Mouse (Mus musculus) heart, adult 2 months (tissue): Measurements from ENCODE around the gene Stk32c.

Source experiments
- CTCF ChIP-seq: fragments of 200-600 bp; IDR thresholded peaks from 2 replicates; pipeline ENCODE4 v1.8.1; 2022; ENCODE audit warnings: antibody characterized with exemption, mild to moderate bottlenecking, moderate library complexity
- EP300 ChIP-seq: fragments of 200-500 bp; IDR thresholded peaks from 2 replicates; pipeline ENCODE4 v1.6.1; 2011; ENCODE audit warnings: low read depth, low read length, control low read depth; ENCODE audit not compliant: insufficient read depth
- POLR2A ChIP-seq: fragments of 200-500 bp; IDR thresholded peaks from 2 replicates; pipeline ENCODE4 v1.6.1; 2011; ENCODE audit warnings: mild to moderate bottlenecking, low read depth, low read length, control low read depth; ENCODE audit not compliant: insufficient read depth

DNA sequence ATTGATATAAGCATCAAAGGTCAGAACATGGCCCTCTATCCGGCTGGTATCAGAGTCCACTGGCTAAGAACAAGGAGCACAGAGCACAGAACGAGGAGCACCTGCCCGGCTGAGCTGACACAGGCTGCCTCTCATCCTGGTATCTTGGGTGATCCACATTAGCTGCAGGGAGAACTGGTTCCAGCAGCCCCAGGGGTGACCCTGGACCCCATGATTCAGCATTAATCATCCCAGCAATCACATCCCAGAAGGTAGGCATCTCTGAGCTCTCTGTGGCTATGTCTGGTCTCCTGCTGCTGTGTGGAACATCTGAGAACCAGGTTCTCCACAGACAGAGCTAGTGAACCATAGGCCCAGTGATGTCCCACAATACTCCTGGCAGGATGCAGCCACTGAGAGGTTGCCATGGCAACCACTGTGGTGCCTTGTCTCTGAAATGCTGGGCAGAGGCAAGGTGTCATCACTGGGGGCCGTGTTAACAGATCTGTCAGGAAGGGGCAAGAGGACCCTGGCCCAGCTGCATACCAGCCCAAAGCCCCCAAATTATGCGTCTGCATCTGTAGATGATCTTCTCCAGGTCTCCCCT, 76.1 kb downstream of the Stk32c start:
- no peak for TF ChIP-seq CTCF
- no peak for TF ChIP-seq EP300
- TF ChIP-seq POLR2A = no peak
